In genomic region chr5:125221868-125222267, GRCm38 (mm10) we compare ENCODE assay signal across 8 mouse cellular contexts. TPM values are rescaled to one million over a fixed set of nuclear protein-coding genes. Genes with fewer than 3 reads are reported as not detected.
A peak's percentile ranks its signal among the peaks of the same experiment; 100 is the strongest.
DNase-seq lines count a peak whose midpoint lies in the region; ATAC-seq lines count a peak whose summit lies in the region.

No protein-coding gene starts in this region.

- H3K4me2 ChIP-seq in hindbrain, embryonic 14.5 days (replicated peaks): no peak overlapping the region
- H3K4me2 ChIP-seq in limb, embryonic 15.5 days: no peak overlapping the region

- no peak overlapping the region for H3K9ac ChIP-seq in hindbrain, embryonic 14.5 days
- H3K9ac ChIP-seq in limb, embryonic 15.5 days: no peak overlapping the region

- WGBS in hindbrain, embryonic 14.5 days: 59% methylated on average over 3 of the region's 3 CpGs
- 64% methylated on average over 3 of the region's 3 CpGs for WGBS in limb, embryonic 15.5 days

- H3K27ac ChIP-seq in hindbrain, embryonic 14.5 days: peak overlapping the region; percentile 72
- H3K27ac ChIP-seq in limb, embryonic 15.5 days: peak overlapping the region; percentile 73

- peak; percentile 56 for ATAC-seq in frontal cortex, adult (ENCODE audit: low TSS enrichment)
- ATAC-seq in hindbrain, embryonic 14.5 days (ENCODE audit: low FRiP score): peak; percentile 80; the same call in 1 of the 2 replicates
- peak; percentile 74 for ATAC-seq in limb, embryonic 15.5 days (ENCODE audit: insufficient number of reproducible peaks, low FRiP score, low TSS enrichment, low read depth)

- H3K4me3 ChIP-seq in hindbrain, embryonic 14.5 days (replicated peaks; ENCODE audit: low read length): no peak overlapping the region
- H3K4me3 ChIP-seq in limb, embryonic 15.5 days: no peak overlapping the region

- DNase-seq in 3134 (ENCODE audit: extremely low read depth, insufficient read length, low spot score): peak; percentile 61
- DNase-seq in adrenal gland, postnatal 14 days: peak; percentile 90
- peak; percentile 57 for DNase-seq in hindbrain, embryonic 14.5 days (ENCODE audit: low spot score)
- peak; percentile 91 for DNase-seq in testis, postnatal 14 days (ENCODE audit: low spot score)
- no peak for DNase-seq in embryo, embryonic 10 days (ENCODE audit: low spot score)
- DNase-seq in thymus, postnatal 4 days: no peak

- H3K4me1 ChIP-seq in hindbrain, embryonic 14.5 days (replicated peaks; ENCODE audit: control insufficient read depth, insufficient read depth, low read length): peaks cover 45% of the 10 kb centered on the region
- H3K4me1 ChIP-seq in limb, embryonic 15.5 days: peaks cover 42% of the 10 kb centered on the region

- H3K36me3 ChIP-seq in hindbrain, embryonic 14.5 days (replicated peaks; ENCODE audit: control insufficient read depth, insufficient read depth): no peaks in the 10 kb centered on the region
- no peaks in the 10 kb centered on the region for H3K36me3 ChIP-seq in limb, embryonic 15.5 days

- no peaks in the 10 kb centered on the region for H3K9me3 ChIP-seq in hindbrain, embryonic 14.5 days (ENCODE audit: control insufficient read depth, low read length)
- no peaks in the 10 kb centered on the region for H3K9me3 ChIP-seq in limb, embryonic 15.5 days

- no peaks in the 10 kb centered on the region for H3K27me3 ChIP-seq in hindbrain, embryonic 14.5 days (ENCODE audit: control insufficient read depth, insufficient read depth, low read length)
- H3K27me3 ChIP-seq in limb, embryonic 15.5 days: no peaks in the 10 kb centered on the region

RNA-seq across cellular contexts. Expression of gene Ncor2, which starts 42.8 kb away (rescaled TPM):
- total RNA-seq in adrenal gland, postnatal 14 days (2021): 165 and 192 TPM in 2 replicates
- polyA plus RNA-seq in hindbrain, embryonic 14.5 days (2014; fragmentation: Nextera tagmentation; extraction: Ambion mirVana): 26.0 and 27.4 TPM in 2 replicates
- 32.7 and 34.1 TPM in 2 replicates for polyA plus RNA-seq in limb, embryonic 15.5 days (2015; fragmentation: Nextera tagmentation; extraction: Ambion mirVana)

Comparison
In these comparisons a context has a peak if more than half of its experiments do, and no peak if none do; other contexts are left out.
1. DNase-seq: peak in 3134 (single experiment), adrenal gland, postnatal 14 days (single experiment), hindbrain, embryonic 14.5 days (single experiment) and testis, postnatal 14 days (single experiment); none in embryo, embryonic 10 days (single experiment) and thymus, postnatal 4 days (single experiment).
2. Peak in every context shown above with its lines, with median percentiles within 50 percentile points of each other: ATAC-seq.